Mouse (Mus musculus): Measurements from ENCODE around the gene Skida1.

Skida1 gene

DNA sequence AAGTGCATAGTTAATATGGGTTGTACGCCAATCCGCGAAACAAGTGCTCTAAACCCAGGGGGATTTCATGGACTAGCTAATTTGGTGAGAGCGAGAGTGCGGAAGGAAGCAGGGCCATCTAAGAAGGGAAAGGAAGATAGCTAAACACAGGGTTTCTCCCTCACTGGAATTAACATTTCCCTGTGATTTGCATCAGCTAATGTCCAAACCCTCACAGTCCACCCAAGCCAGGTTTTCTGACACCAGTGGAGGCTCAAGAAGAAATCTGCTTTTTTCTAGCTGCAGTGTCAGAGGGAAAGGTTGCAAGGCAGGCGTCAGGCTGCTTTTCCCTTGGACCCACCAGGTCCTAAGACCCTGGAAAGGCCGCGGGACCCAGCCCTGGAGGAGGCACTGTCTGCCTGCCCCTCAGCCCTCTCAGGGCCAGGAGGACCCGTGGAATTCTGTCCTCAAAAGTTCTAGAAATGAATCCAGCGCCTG, 9.9 kb downstream of the Skida1 start:
- DNase-seq (ENCODE audit: low spot score), result no peak

DNA sequence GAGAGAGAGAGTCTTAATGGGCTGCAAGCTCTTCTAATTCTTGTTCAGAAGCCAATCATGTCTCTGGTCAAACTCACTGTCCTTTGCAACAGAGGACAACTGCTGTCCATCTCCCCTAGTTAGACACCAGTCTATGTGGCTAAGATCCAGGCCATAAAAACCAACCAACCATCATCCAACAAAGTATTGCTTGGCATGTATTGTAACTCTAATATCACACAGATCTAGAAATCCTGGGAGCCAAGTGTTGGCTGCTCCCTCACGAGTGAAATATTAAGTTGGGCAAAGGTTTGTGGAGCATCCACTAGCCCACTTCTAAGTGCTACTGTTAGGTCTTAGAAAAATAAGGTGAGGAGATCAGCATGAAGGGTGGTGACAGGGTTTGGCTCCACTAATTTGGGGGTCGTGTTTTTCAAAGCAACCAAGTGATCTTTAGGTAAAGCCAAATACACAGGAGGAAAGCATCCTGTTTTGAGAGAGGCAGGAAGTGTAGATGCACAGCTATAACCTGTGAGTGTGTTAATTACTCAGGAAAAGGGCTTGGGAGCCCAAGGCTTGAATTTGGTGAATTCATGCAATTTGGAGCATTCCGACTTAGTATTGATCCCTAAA, 10.6 kb downstream of the Skida1 start:
- no peak for DNase-seq (ENCODE audit: low spot score)

DNA sequence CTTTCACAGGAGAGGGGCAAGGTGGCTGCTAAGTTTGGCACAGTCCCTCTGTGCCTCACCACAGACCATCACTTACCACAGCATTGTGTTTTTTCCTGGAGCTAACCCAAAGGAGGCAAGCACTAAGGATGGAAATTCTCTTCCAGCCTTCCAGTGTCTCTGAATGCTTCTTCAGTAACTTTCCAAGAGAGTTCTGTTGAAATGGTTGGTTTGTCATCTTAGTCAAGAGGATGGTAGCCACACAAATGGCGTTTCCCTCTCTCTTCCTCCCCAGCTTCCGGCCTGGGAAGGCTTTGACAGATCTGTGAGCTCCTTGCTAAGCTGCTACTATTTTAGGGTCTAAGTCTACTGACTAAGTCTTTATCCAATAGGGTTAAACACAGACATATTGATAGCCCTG, 11.4 kb downstream of the Skida1 start, which contains the start of gene A930004D18Rik:
Gene A930004D18Rik (minus strand): TSS at position 247 of the 400 bp plus-strand sequence.
- DNase-seq (ENCODE audit: low spot score), result no peak

DNA sequence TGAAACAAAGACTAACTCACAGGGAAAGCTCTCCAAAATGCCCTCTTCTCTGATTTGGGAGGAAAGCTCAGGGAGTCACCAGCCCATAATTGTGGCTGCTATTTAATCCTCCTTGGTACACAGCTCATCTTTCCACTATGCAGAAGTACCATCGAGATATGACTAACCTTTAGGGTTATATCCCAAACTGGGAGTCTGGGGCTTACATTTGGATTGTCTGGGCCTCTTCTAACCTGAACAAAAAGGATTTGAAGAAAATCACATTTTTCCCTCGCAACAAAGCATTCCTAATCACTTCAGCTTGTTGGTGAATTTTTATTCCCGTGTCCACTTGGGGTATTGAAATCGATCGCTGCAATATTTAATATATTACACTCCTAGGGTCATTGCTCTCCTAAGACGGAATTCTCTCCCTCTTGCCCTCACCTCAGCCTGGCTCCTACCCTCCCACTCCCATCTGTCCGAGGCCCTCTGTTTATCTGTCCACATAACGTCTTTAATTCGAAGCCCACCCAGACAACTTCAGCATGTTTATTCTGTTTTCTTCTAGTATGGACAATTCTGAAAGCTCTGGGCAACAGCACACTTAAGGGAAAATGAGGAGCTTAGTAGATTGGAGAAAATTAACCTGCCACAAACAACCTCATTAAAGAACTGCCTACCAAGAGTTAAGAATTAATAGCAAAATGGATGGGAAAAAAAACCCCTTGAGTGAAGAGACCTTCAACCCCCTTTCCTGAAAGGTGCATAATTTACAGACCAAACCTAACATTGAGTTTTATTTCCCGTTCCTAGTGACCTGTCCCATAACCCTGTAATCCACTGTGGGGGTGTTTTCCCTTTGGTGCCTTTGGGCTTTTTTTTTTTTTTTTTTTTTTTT, 14.2 kb downstream of the Skida1 start:
- no peak for DNase-seq (ENCODE audit: low spot score)

DNA sequence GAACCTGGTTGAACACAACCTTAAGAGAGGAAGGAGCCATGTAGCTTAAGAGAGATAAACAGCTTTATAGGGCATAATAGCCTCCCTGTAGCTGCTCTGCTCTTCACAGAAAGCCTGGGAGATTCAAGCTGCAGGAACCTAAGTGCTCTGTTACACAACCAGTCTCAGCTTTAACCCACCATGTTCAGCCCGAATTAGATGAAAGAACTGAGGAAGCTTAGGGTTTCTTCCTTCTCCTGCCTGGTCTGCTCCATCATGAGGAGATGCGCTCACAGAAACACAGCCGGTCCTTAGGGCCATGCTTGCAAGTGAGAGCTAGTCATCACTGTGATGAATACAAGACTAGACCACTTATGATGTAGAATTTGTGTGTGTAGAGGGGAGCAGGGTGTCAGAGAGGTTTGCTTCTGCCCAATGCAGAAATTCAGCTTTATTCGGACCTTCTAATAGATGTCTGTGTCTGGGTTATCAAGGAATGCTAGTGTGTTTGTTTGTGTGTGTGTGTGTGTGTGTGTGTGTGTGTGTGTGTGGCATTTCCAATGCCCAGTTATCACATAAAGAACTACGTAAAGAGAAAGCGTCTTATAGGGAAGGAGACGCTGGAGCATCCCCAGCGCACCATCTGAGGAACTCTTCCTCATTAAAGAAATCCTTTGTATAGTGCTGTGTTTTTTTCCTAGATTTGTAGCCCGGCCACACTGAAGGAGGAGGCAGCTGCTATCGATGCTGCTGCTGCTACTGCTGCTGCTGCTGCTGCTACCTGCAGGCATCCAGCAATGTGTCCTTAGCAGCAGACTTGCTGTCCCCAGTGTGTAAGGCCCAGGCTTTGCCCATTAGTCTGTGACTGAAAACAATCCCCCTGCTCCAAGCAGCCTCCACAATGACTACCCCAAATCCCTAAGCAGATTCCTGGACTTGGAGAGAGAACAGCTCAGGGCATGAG, 15.4 kb downstream of the Skida1 start:
- no peak for DNase-seq (ENCODE audit: low spot score)

DNA sequence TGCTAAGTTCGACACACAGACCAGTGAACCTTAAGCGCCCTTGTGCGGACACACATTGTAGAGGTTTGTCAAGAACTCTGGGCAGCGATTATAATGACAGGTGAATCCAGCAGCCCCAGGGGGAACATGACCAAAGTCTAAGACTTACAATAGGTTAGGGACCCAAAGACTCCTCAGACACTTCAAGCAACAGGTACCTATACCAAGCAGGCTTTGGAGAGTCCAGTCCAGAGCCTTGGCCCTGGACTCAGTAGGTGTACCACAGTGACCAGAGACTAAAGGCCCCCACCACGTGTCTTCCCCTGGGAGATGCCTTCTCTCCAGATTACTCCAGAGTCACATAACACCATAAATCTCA, 16.3 kb downstream of the Skida1 start:
- DNase-seq (ENCODE audit: low spot score), result no peak

DNA sequence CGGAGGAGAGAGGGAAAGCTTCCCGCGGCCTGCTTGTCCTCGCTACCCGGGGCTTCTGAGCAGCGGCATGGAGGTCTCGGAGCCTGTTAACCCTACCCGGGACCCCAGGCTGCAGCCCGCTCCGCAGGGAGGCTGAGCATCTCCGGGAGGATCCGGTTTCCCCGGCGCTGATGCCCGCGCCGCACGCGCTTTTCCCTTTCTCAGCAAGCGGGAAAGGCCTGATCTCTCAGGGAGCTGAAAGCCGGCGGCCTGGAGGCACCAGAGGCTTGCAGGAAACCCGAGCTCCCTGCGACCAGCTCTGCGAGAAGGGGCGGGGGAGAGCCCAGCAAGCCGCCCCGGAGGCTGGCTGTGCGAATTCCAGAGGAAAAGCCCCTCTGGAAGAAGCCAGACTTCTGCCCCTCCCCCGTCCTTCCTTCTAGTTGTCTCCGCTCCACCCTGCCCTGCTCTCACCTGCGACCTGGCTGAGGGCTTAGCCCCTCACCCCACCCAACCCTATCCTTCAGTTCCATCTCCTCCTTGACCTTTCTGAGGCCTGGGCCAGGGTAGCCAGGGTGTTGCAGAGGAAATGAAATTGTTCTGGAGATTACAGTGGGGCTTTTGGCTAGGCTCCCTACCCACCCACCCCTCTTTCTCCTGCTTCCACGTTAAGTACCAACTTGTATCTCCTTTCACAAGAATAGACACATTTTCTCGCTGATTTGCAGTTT, 16.9 kb downstream of the Skida1 start:
- DNase-seq (ENCODE audit: low spot score), result peak; percentile 48

DNA sequence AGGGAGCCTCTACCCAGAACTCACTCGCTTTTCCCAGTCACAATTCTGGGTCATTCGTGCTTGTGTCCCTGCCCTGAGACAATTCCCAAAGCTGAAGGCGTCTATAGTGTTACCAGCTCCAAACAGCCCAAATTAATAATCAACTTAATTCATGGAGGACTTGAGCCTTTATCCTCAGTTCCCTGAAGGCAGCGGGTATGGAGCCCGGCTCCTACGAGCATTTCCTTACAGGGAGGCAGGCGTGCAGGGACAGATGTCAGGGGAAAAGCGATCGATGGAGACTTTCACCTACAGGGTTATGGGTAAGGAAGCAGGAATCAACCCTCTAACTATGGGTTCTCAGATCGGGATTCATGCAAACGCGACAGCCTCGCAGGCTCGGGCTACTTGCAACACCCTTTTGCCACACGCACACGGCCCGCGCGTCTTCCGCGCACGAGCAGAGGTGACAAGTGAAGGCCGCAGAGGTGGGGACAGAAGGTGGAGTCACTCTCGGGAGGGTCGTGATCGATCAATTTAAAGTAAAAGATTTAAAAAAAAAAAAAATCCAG, 17.5 kb downstream of the Skida1 start:
- DNase-seq (ENCODE audit: low spot score), result peak; percentile 29

DNA sequence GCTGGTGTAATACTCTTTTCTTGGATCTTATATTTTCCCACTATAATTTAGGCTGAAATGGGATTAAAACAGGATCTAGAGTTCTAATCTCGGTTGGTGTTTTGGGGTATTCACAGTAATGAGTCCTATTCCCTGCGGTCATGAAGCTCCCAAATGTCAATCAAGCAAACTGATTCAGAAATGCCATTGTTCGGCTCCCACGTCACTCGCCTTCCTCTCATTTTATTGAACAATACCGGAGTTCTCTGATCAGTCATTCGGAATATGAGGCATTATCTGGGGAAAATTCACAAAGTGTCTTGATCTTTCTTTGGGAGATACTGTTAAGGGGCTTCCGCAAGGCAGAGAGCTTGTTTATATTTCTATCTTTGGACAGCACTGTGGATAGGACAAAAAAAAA, 18.3 kb downstream of the Skida1 start:
- DNase-seq (ENCODE audit: low spot score), result no peak

DNA sequence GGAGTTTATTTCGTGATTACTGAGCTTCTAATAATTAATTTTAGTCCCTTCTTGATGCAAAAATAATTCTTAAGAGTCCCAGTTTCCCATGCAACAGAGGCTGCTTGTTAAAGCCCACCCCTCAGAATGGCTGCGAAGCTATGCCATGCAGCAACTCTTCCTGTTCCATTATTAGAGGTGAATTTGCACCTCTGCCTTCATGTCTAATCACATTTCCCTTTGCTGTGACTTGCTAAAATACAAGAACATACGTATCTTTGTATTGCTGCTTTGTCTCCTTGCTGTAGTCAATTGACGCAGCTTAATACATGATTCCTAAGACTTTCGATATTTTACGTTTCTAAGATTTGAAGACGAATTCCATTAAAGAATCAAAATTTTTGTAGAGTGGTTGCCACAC, 19.2 kb downstream of the Skida1 start:
- no peak for DNase-seq (ENCODE audit: low spot score)

DNA sequence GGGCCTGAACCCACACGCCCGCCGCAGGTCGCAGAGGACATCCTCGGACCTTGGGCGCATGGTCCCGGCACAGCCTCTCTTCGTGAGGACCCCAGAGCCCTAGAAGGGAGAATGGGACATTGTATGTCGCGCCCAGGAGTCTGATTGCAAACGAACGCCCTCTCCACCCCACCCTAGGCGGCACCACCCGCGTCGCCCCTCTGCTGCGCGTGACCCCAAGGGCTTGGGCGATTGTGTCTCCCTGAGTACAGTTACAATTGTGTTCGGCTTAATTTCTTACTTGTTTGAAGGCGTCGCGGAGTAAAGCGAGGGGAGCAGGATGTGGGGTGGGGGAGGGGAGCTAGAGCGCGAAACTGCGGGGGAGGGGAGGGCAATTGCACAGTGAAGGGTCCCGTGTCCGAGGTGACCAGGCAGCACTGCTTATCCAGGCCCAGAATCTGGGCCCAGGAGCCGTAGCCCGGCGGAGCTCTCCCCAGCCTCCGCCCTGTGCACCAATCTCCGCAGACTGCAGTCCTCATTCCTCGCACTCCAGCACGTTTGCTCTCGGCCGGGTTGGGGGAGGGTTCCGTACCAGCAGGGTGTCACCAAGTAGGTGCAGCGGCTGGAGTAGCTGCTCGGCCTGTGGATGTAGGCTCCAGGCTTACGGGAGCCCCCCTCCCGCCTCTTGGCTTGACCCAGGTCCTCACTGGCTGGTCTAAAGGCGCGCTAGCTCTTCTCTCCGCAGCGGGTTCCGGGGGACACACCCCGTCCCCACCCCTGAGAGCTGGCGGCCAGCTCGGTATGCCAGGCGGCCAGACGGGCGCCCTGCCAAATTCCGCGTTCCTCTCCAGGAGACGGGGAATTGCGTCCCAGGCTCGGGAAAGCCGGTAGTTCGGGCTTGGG, 20.5 kb downstream of the Skida1 start:
- peak; percentile 92 for DNase-seq (ENCODE audit: low spot score)

DNA sequence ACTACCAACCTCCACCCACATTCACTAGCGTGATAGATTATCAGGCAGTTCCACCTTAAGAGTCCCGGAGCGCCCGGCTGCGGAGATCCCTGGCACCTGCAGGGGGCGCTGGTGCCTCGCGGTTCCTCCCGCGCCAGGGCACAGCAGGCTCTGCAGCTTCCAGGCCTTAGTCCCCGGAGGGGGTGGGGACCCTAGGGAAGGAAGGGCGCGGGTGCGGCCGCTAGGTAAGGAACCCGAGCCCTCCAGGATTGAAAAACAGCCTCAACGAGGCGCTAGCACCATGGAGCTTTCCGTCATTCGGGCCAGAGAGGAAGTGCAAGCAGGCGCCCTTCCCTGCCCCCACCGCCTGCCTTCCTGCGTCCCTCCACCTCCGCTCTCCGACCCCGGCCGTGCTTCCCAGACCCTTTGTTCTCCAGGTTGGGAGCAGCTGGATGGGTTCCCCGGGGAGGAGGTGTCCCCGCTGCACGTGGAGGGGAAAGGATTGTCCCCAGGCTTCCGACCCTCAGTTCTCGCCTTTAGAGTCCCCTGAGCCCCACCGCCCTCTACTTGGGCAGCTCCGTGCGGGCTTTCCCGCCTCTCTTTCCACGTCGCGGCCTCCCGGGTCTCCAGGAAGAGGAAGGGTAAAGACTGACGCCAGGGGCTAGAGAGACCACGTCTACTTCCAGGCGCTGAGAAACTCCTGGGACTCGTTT, 21.3 kb downstream of the Skida1 start:
- DNase-seq (ENCODE audit: low spot score), result peak; percentile 93

DNA sequence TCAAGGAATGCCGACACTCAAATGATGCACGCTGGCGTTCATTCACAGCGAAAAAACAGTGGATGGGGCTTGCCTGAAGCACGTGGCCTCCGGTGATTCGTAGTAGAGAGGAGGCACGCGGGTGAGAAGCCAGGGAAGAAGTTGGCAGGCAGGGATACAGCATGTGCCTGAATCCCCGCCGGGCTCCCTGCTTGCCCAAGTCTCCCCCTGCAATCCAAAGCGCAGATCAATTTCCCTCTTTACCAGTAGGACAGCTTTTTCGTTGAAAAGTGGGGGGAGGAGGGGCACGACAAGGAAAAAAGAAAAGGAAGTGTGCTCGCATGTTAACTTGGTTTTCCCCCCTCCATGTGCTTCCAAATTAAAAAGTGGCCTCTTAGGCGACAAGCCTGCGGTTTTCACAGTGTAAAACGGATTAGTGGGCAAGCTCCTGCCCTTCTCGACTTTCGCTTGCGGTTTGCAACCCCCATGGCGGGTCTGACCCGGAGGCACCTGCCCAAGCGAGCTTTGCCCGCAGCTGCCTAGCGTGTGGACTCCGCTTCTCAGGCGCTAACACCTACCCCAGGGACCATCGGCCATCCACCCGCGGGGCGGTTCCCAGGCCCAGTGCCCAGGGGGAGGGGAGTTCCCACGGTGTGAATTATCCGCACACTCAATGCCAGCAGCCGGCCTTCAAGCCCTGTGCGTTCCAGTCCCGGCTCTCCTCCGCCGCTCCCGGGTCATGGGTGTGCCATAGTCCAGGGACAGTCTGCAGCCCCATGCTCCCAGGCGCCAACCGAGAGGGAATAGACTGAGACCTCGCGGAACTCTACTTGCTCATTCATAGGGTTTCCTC, 22.5 kb downstream of the Skida1 start:
- peak; percentile 58 for DNase-seq (ENCODE audit: low spot score)

DNA sequence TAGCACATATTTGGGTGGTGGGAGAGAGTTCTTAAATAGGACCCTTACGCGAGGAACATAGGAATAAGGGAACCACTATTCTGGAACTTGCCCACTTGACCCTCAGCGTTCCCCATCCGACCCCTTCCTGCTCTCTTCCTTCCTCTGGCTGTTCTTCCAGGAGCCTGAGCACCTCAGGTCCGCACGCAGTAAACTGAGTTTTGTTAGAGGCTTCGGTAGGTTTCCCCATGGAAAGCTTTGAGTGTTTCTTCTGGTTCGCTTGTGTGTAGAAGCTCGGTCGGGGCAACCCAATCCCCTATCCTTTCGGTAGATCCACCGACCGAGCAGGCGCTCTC, 23.1 kb downstream of the Skida1 start:
- DNase-seq (ENCODE audit: low spot score), result no peak

DNA sequence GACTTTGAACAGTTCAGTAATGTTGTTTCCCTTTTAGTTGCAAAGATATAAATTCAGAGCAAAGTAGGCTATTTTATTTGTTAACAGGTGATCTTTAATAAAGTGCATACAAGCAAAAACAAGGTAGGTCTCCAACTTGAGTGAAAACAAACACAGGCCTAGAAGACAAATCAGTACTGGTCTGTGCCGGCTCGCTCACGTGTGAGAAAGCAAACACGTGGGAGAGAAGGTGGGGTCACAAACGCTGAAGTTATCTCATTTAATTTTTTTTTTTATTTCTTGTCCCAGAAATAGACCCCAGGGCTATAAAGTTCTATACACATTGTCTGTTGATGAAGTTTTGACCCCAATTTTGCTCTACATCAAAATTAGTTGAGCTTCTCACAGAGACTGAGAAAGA, 23.7 kb downstream of the Skida1 start:
- no peak for DNase-seq (ENCODE audit: low spot score)

DNA sequence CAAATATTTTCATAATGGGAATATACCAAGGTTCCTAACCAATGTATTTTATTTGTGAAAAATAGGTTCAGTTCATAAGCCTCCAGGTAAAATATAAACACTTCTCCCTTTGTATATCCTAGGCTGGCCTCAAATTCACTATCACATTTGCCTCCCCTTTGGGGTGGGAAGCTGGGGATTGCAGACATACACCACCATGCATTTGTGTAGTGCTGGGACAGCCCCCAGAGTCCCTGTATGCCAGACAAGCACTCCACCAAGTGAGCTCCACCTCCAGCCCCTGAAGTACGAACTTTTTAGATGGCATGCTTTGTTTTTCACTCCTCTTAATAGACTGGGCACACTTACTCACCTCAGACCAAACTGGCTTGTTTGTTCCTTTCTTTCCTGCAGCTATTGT, 26.0 kb downstream of the Skida1 start:
- no peak for DNase-seq (ENCODE audit: low spot score)

DNA sequence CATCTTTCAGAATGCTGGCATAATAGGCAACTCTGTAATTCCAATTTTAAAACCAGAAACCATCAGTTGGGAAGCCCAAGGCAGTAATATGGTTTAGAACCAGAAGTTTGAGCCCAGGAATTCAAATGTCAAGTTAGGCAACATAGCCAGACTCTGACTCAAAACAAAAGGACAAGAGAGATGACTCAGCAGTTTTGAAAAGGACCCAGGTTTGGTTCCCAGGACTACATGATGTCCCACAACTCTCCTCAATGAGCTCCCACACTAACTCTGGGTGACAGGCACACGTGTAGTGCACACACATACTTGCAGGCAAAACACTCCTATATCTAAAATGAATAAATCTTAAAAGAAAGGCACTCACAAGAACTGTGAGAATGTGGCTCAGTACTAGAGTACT, 29.7 kb downstream of the Skida1 start:
- no peak for DNase-seq (ENCODE audit: low spot score)

DNA sequence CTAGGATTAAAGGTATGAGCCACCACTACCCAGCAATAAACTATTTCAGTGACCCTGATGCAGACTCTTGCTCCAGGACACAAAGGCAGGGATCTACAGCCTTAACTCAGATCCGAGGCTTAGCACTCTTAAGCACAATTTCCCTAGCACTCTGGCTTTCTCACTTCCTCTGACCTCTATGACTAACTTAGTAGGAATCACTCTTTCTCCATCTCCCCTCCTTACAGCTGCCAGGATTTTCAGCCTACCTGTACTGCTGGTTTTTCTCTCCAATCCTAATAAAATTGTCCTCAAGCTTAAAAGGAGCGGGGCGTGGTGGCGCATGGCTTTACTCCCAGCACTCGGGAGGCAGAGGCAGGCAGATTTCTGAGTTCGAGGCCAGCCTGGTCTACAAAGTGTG, 31.5 kb downstream of the Skida1 start:
- DNase-seq (ENCODE audit: low spot score), result no peak

DNA sequence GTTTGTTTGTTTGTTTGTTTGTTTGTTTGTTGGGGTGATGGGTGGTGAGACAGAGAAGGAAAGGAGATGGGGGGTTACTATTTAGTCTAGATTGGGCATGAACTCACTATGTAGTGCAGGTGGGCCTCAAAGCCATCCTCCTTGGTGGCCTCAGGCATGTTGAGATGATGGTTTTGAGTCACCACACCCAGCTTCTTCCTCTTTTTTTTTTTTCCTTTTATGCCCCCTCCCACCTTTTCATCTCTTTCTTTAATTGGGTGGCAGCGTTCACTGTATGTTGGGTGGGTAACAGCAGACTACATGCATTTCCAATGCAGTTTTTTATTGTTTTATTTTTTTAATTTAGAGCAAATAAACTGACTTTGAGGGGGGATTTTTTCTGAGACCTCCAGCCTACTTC, 32.2 kb downstream of the Skida1 start:
- no peak for DNase-seq (ENCODE audit: low spot score)

Measured in urinary bladder, postnatal 14 days (tissue).